Mouse (Mus musculus) kidney, embryonic 16.5 days (tissue): ENCODE data around the gene Lipc. TPM values are rescaled to one million over a fixed set of nuclear protein-coding genes. Genes with fewer than 3 reads are reported as not detected.
A peak's percentile ranks its signal among the peaks of the same experiment; 100 is the strongest.

ENCODE experiments used
- ATAC-seq: fragments of 200-750 bp; cut with Nextera tagmentation; 2 replicates; pipeline ENCODE4 v1.8.0; 2017; ENCODE audit warnings: moderate TSS enrichment; ENCODE audit not compliant: low FRiP score, low TSS enrichment
- H3K27ac ChIP-seq: fragments of 300-500 bp; sonication (generic); 2 replicates; pipeline ENCODE4 v1.5.1; 2014; ENCODE audit warnings: low read length
- H3K27me3 ChIP-seq: fragments of 300-500 bp; sonication (generic); 2 replicates; pipeline ENCODE4 v1.6.1; 2014; ENCODE audit warnings: low read length, control low read depth, mixed read lengths; ENCODE audit not compliant: insufficient read depth
- H3K36me3 ChIP-seq: fragments of 300-500 bp; sonication (generic); 2 replicates; pipeline ENCODE4 v1.6.1; 2014; ENCODE audit warnings: low read length, control low read depth, mixed read lengths; ENCODE audit not compliant: insufficient read depth
- H3K4me1 ChIP-seq: fragments of 300-500 bp; sonication (generic); 2 replicates; pipeline ENCODE4 v1.6.1; 2014; ENCODE audit warnings: low read length, control low read depth, mixed read lengths; ENCODE audit not compliant: insufficient read depth
- H3K4me2 ChIP-seq: fragments of 300-500 bp; sonication (generic); replicated peaks from 2 replicates; pipeline ENCODE4 v1.6.1; 2014; ENCODE audit warnings: low read depth, low read length
- H3K4me3 ChIP-seq: fragments of 300-500 bp; sonication (generic); 2 replicates; pipeline ENCODE4 v1.5.1; 2014; ENCODE audit warnings: mild to moderate bottlenecking, low read length
- H3K9ac ChIP-seq: fragments of 300-500 bp; sonication (generic); replicated peaks from 2 replicates; pipeline ENCODE4 v1.6.1; 2014; ENCODE audit warnings: low read length
- H3K9me3 ChIP-seq: fragments of 300-500 bp; sonication (generic); 2 replicates; pipeline ENCODE4 v1.6.1; 2016; ENCODE audit warnings: low read length, control low read depth
- WGBS: fragments of 180-500 bp; shearing (Covaris S2); extraction: QIAGEN DNeasy Blood & Tissue Kit; methylation state at CpG from one replicate; pipeline ENCODE4 v1.1.7; 2014; 5-methylcytosine and 5-hydroxymethylcytosine counted together
- polyA plus RNA-seq: library from polyadenylated mRNA; unstranded; fragments of >200 nt; fragmentation: Nextera tagmentation; extraction: Ambion mirVana; gene quantifications from 2 replicates; pipeline ENCODE4 v1.2.1, GENCODE M21; 2015

The Lipc gene
- polyA plus RNA-seq, 1 experiment from 2014 or later = 0.89 TPM

- ATAC-seq = no peak
- WGBS = 84% methylated on average over 6 of the region's 6 CpGs
These were observed 13.9 kb downstream of the Lipc start for GRCm38 (mm10) chr9:70938134-70938533.

GRCm38 (mm10) chr9:70934587-70935295, 17.3 kb downstream of the Lipc start:
- ATAC-seq = no peak
- Histone ChIP-seq H3K27me3 (no peaks in the 10 kb centered on the region), H3K4me1 (0 out of 2 replicates have a peak, but pooled peaks cover 9% of the 10 kb centered on the region), H3K4me3 (no peak overlapping the region), H3K36me3 (no peaks in the 10 kb centered on the region), H3K9me3 (no peaks in the 10 kb centered on the region), H3K9ac (no peak overlapping the region), H3K4me2 (no peak overlapping the region), H3K27ac (no peak overlapping the region)
- 72% methylated on average over 8 of the region's 8 CpGs for WGBS

More at GRCm38 (mm10) chr9:70938134-70938533, 13.9 kb downstream of the Lipc start:
- H3K9ac ChIP-seq = no peak overlapping the region
- no peaks in the 10 kb centered on the region for H3K36me3 ChIP-seq
- H3K4me2 ChIP-seq = no peak overlapping the region
- H3K4me3 ChIP-seq = no peak overlapping the region
- 0 out of 2 replicates have a peak, but pooled peaks cover 13% of the 10 kb centered on the region for H3K4me1 ChIP-seq
- H3K27ac ChIP-seq = no peak overlapping the region
- H3K27me3 ChIP-seq = no peaks in the 10 kb centered on the region
- no peaks in the 10 kb centered on the region for H3K9me3 ChIP-seq

GRCm38 (mm10) chr9:70930641-70931020, 21.4 kb downstream of the Lipc start:
- H3K27me3 ChIP-seq = no peaks in the 10 kb centered on the region
- no peaks in the 10 kb centered on the region for H3K9me3 ChIP-seq
- H3K4me1 ChIP-seq = 0 out of 2 replicates have a peak, but pooled peaks cover 4% of the 10 kb centered on the region
- WGBS = 41% methylated on average over 5 of the region's 5 CpGs
- no peak for ATAC-seq
- H3K9ac ChIP-seq = no peak overlapping the region
- no peak overlapping the region for H3K27ac ChIP-seq
- H3K36me3 ChIP-seq = no peaks in the 10 kb centered on the region
- H3K4me3 ChIP-seq = no peak overlapping the region
- no peak overlapping the region for H3K4me2 ChIP-seq

GRCm38 (mm10) chr9:70929840-70930640, 22.0 kb downstream of the Lipc start:
- Histone ChIP-seq H3K9me3 (no peaks in the 10 kb centered on the region), H3K4me1 (no peaks in the 10 kb centered on the region), H3K36me3 (no peaks in the 10 kb centered on the region), H3K27ac (no peak overlapping the region), H3K4me2 (no peak overlapping the region), H3K4me3 (no peak overlapping the region), H3K27me3 (no peaks in the 10 kb centered on the region), H3K9ac (no peak overlapping the region)
- no peak for ATAC-seq
- 55% methylated on average over 15 of the region's 15 CpGs for WGBS

GRCm38 (mm10) chr9:70928472-70928871, 23.6 kb downstream of the Lipc start:
- no peaks in the 10 kb centered on the region for H3K36me3 ChIP-seq
- no peak overlapping the region for H3K9ac ChIP-seq
- H3K9me3 ChIP-seq = peaks cover 4% of the 10 kb centered on the region; the same call in 1 of the 2 replicates
- H3K4me1 ChIP-seq = no peaks in the 10 kb centered on the region
- H3K4me2 ChIP-seq = no peak overlapping the region
- ATAC-seq = no peak
- no peak overlapping the region for H3K4me3 ChIP-seq
- no peaks in the 10 kb centered on the region for H3K27me3 ChIP-seq
- 93% methylated on average over 1 of the region's 1 CpGs for WGBS
- H3K27ac ChIP-seq = no peak overlapping the region

GRCm38 (mm10) chr9:70927701-70928100, 24.3 kb downstream of the Lipc start:
- no peak overlapping the region for H3K9ac ChIP-seq
- no peaks in the 10 kb centered on the region for H3K36me3 ChIP-seq
- H3K9me3 ChIP-seq = peaks cover 4% of the 10 kb centered on the region; the same call in 1 of the 2 replicates
- H3K4me2 ChIP-seq = no peak overlapping the region
- H3K4me3 ChIP-seq = no peak overlapping the region
- H3K4me1 ChIP-seq = no peaks in the 10 kb centered on the region
- H3K27ac ChIP-seq = no peak overlapping the region
- ATAC-seq = no peak
- no peaks in the 10 kb centered on the region for H3K27me3 ChIP-seq

- no peak overlapping the region for H3K4me2 ChIP-seq
- no peak overlapping the region for H3K4me3 ChIP-seq
- 51% methylated on average over 6 of the region's 6 CpGs for WGBS
- no peaks in the 10 kb centered on the region for H3K27me3 ChIP-seq
- H3K36me3 ChIP-seq = no peaks in the 10 kb centered on the region
- peaks cover 4% of the 10 kb centered on the region; the same call in 1 of the 2 replicates for H3K9me3 ChIP-seq
- no peak overlapping the region for H3K9ac ChIP-seq
- 0 out of 2 replicates have a peak, but pooled peaks have one; percentile 43 for ATAC-seq
- H3K27ac ChIP-seq = peak overlapping the region; percentile 35; the same call in 1 of the 2 replicates
- peaks cover 5% of the 10 kb centered on the region for H3K4me1 ChIP-seq
These were observed 25.0 kb downstream of the Lipc start for GRCm38 (mm10) chr9:70926820-70927588.

- Histone ChIP-seq H3K4me3 (no peak overlapping the region), H3K27ac (no peak overlapping the region), H3K9ac (no peak overlapping the region), H3K36me3 (no peaks in the 10 kb centered on the region), H3K9me3 (peaks cover 4% of the 10 kb centered on the region; the same call in 1 of the 2 replicates), H3K4me2 (no peak overlapping the region), H3K27me3 (no peaks in the 10 kb centered on the region), H3K4me1 (peaks cover 10% of the 10 kb centered on the region)
- 94% methylated on average over 6 of the region's 6 CpGs for WGBS
- ATAC-seq = no peak
These were observed 26.8 kb downstream of the Lipc start for GRCm38 (mm10) chr9:70925225-70925624.

GRCm38 (mm10) chr9:70924763-70925162, 27.3 kb downstream of the Lipc start:
- Histone ChIP-seq H3K36me3 (no peaks in the 10 kb centered on the region), H3K4me3 (no peak overlapping the region), H3K9me3 (peaks cover 4% of the 10 kb centered on the region; the same call in 1 of the 2 replicates), H3K9ac (no peak overlapping the region), H3K27me3 (no peaks in the 10 kb centered on the region), H3K4me1 (peaks cover 10% of the 10 kb centered on the region), H3K27ac (no peak overlapping the region), H3K4me2 (no peak overlapping the region)
- 88% methylated on average over 3 of the region's 3 CpGs for WGBS
- ATAC-seq = no peak
